Mouse (Mus musculus) heart, adult 8-10 months (tissue): ENCODE data around the gene Ap3s2. TPM values are rescaled to one million over a fixed set of nuclear protein-coding genes. Genes with fewer than 3 reads are reported as not detected.

Source experiments
- DNase-seq: peaks from one replicate; pipeline ENCODE4 v3.0.0; 2022; ENCODE audit warnings: low spot score
- microRNA-seq: library from miRNA; unstranded; fragments of <30 nt; microRNA quantifications from one replicate; pipeline ENCODE4 v1.2.0, GENCODE M21; 2022
- total RNA-seq, 4 experiments: library from RNA; stranded (reverse); gene quantifications; 2 replicates each; pipeline ENCODE4 v1.2.4; 2022

Ap3s2 gene
- total RNA-seq, 4 experiments from 2014 or later: 20.6 to 28.6 (median 22.6) TPM

DNA sequence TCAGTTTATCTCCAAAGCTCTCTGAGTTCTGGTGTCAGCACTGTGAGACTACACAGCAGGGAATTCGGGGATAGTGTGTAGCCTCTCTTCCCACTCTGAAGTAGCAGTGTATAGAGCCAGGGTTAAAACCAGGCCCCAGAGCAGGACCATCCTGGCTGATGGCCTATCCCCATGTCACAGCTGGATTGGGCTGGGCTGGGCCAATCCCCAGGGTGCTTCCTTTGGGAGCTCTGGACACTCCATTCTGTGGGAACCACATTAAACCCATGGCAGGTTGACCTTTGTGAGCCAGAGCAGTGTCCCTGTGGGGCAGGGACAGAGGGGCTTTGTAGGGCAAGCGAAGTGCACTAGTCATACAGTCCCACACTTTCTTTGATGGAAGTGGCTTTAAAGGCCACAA, 74.1 kb downstream of the Ap3s2 start:
- no peak for DNase-seq

DNA sequence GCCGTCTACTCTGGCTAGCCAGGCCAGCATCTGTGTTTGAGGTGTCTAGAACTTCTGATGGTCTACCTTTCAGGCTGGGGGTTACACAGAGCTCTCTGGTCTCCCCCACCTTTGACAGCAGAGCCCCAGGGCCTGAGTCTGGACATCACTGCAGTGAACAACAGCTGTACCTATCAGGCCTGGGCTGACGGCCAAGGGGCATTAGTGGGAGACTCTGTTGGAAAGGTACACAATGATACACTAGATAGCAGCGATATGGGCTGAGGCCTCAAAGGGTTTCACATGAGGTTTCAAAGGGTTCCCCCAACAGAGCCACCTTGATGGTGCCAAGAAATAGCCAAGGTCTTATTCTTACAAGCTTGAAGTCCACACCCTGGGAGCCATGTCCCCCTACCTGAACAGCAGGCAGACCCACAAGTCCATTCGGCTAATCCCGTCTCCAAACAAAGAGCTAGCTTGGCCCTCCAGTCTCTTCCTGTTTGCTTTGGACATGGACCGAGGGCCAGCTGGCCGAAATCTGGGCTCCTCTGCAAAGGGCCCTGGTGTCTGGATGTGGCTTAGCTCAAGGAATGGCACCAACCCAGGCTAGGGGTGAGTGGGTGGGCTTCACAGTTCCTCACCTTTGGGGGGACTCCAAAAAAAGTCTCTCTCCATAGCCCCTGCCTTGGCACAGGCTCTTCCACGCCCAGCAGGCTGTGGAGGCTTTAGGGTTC, 76.2 kb downstream of the Ap3s2 start:
- peak; percentile 47 for DNase-seq

DNA sequence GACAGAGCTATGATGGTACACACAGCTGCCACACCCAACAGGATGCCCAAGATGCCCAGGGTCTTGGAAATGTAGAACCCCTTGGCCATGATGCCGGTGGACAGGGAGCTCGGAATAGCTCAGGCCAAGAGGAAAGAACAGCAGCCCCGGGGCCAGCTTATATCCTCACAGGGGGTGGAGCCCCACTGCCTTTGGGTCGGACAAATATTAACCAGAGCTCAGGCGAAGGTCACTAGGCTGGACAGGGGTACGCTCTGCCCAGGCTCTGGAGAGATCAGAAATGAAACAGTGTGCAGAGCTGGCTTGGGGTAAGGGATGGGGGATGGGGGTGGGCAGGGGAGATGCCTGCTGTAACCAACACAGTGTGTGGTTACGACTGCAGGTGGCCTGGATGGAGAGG, 78.3 kb downstream of the Ap3s2 start:
- no peak for DNase-seq

- no peak for DNase-seq
Measured at GRCm38 (mm10) chr7:79837247-79837646, 83.2 kb downstream of the Ap3s2 start.

DNA sequence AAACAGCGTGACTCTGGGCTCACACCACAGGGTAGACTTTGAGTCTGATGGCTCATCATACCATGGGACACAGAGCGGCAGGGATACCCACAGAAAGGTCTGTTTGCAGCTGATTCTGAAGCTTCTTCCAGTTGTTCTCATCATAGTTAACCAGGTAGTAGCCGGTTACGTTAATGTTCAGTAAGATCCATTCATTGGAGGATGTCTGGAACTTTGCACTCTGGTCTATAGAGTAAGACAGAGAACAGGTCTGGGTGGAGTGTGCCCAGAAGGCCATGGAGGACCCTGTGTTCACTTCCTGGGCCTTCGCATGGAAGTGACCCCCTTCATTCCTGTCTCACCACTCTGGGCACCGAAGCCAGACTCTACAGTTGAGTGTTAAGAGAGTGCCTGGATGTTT, 85.3 kb downstream of the Ap3s2 start:
- DNase-seq: no peak

- DNase-seq: no peak
Measured at GRCm38 (mm10) chr7:79832980-79833379, 87.5 kb downstream of the Ap3s2 start.

- peak; percentile 36 for DNase-seq
Measured at GRCm38 (mm10) chr7:79831585-79831984, 88.9 kb downstream of the Ap3s2 start.

- no peak for DNase-seq
Measured at GRCm38 (mm10) chr7:79831145-79831544, 89.3 kb downstream of the Ap3s2 start.

- DNase-seq: no peak
Measured at GRCm38 (mm10) chr7:79828341-79828740, 92.1 kb downstream of the Ap3s2 start.

Small RNA genes within 50 kb of the gene (microRNA-seq; reads per million reads assigned to microRNA genes)
- not detected for gene Gm24541

Other genes starting within 250 kb of the Ap3s2 start
- 1 to 10 TPM; 1.2 to 1.4 (median 1.2) TPM for gene Kif7, start 204.9 kb downstream of the Ap3s2 start, total RNA-seq
- gene Plin1, start 187.7 kb downstream of the Ap3s2 start, total RNA-seq: 1 to 10 TPM; 4.4 to 5.6 (median 5.0) TPM
- 10 to 100 TPM; 15.7 to 29.2 (median 22.4) TPM for gene Pex11a, start 177.5 kb downstream of the Ap3s2 start, total RNA-seq
- not detected for gene Wdr93, start 177.5 kb downstream of the Ap3s2 start, total RNA-seq
- gene Mesp1, start 126.9 kb downstream of the Ap3s2 start, total RNA-seq: not detected
- under 1 TPM in 3 of 4 experiments, not detected in 1; 0.22 to 0.23 (median 0.22) TPM for gene Mesp2, start 109.9 kb downstream of the Ap3s2 start, total RNA-seq
- 10 to 100 TPM in 3 of 4 experiments, 1 to 10 TPM in 1; 9.2 to 16.4 (median 10.3) TPM for gene Anpep, start 59.6 kb downstream of the Ap3s2 start, total RNA-seq
- gene Arpin, start 14.7 kb upstream of the Ap3s2 start, total RNA-seq: 10 to 100 TPM in 2 of 4 experiments, 1 to 10 TPM in 2; 9.7 to 10.9 (median 10.0) TPM
- 10 to 100 TPM; 28.5 to 39.5 (median 31.3) TPM for gene Zfp710, start 104.2 kb upstream of the Ap3s2 start, total RNA-seq
- 1,000 to 10,000 TPM; 2,287 to 2,565 (median 2,388) TPM for gene Idh2, start 194.7 kb upstream of the Ap3s2 start, total RNA-seq